Mouse (Mus musculus): Measurements from ENCODE around the gene Taf7l. TPM values are rescaled to one million over a fixed set of nuclear protein-coding genes. Genes with fewer than 3 reads are reported as not detected.

Gene Taf7l
- polyA plus RNA-seq (2016; fragmentation: Nextera tagmentation; extraction: Ambion mirVana) = 0.26 and 0.42 TPM in 2 replicates

DNA sequence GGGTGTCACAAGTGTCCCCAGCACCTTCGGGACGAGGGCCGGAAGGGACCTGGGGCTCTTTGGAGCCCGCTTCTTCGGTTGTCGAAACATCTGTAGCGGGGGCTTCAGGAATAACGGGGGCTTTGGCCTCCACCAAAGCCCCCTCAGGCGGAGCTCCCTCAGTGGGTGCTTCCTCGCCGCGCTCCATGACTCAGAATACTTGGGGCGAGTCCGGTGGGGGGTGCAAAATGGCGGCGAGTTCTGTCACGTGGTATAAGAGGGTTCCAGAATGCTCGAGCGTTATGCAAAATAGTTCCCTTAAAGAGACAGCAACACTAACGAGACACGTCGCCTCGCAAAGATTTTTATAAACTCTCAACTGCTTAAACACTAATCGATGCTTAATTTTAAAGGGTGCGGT, at the start of gene Taf7l:
TSS of gene Taf7l (minus strand) at position 201 of the 400 bp plus-strand sequence.
- ATAC-seq (ENCODE audit: insufficient number of reproducible peaks, insufficient read depth, low FRiP score, low TSS enrichment, low read depth) = no peak
- no peak within 1 kb of the TSS for H3K9ac ChIP-seq (replicated peaks)
- no peaks in the 10 kb centered on the region for H3K27me3 ChIP-seq
- H3K4me3 ChIP-seq (replicated peaks) = no peak within 1 kb of the TSS
- peaks cover 19% of the 10 kb centered on the region for H3K9me3 ChIP-seq
- 0 out of 2 replicates have a peak within 1 kb of the TSS, but pooled peaks have one; percentile 24 for H3K4me2 ChIP-seq
- no peaks in the 10 kb centered on the region for H3K36me3 ChIP-seq
- no peak within 1 kb of the TSS for H3K27ac ChIP-seq
- WGBS = 86% methylated on average over 25 of the region's 25 CpGs
- H3K4me1 ChIP-seq (replicated peaks) = no peaks in the 10 kb centered on the region

DNA sequence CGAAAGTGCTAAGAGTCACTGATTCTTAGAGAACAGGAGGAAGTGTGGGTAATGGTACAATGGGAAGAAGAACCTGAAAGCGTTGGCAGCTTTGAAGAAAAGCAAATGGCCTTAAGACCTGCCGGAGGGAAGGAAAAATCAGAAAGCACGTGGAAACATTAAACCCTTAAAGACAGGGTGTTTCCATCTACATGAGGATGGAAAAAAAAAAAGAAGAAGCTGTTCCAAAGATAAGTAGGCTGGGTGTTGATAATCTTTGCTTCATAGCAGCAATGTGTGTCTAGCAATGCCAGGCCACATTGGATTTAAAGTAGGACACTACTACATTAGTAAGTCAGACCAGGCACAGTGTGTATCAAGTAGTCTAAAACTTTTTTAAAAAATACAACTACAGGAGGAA, 49.0 kb upstream of the Taf7l start:
- H3K4me3 ChIP-seq (replicated peaks) = no peak overlapping the region
- H3K4me2 ChIP-seq = no peak overlapping the region
- no peaks in the 10 kb centered on the region for H3K9me3 ChIP-seq
- 81% methylated on average over 4 of the region's 4 CpGs for WGBS
- no peak overlapping the region for H3K9ac ChIP-seq (replicated peaks)
- no peak for ATAC-seq (ENCODE audit: insufficient number of reproducible peaks, insufficient read depth, low FRiP score, low TSS enrichment, low read depth)
- no peaks in the 10 kb centered on the region for H3K36me3 ChIP-seq
- no peaks in the 10 kb centered on the region for H3K4me1 ChIP-seq (replicated peaks)
- H3K27me3 ChIP-seq = 0 out of 2 replicates have a peak, but pooled peaks cover 6% of the 10 kb centered on the region
- H3K27ac ChIP-seq = no peak overlapping the region

DNA sequence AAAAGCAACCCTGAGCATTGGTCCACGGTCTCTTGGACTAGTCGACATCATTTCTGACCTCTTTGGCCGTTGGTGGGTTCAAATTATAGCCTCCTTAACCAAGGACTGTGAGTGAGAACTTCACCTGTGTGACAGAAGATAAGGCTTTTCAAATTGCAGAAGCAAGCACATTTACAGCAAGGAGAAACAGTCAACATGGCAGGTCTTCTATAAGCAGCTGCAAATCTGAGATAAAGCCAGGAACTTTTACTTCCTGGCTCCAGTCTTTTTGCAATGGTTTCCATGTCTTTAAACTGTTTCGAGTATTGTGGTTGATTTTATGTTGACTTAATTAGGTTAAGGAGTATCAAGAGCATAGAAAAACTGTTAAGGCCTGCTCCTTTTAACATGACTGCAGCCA, 47.5 kb upstream of the Taf7l start:
- H3K27me3 ChIP-seq = 0 out of 2 replicates have a peak, but pooled peaks cover 3% of the 10 kb centered on the region
- no peaks in the 10 kb centered on the region for H3K9me3 ChIP-seq
- H3K4me3 ChIP-seq (replicated peaks) = no peak overlapping the region
- no peak overlapping the region for H3K9ac ChIP-seq (replicated peaks)
- H3K36me3 ChIP-seq = no peaks in the 10 kb centered on the region
- no peak overlapping the region for H3K4me2 ChIP-seq
- no peak overlapping the region for H3K27ac ChIP-seq
- 86% methylated on average over 4 of the region's 4 CpGs for WGBS
- no peaks in the 10 kb centered on the region for H3K4me1 ChIP-seq (replicated peaks)
- ATAC-seq (ENCODE audit: insufficient number of reproducible peaks, insufficient read depth, low FRiP score, low TSS enrichment, low read depth) = no peak

DNA sequence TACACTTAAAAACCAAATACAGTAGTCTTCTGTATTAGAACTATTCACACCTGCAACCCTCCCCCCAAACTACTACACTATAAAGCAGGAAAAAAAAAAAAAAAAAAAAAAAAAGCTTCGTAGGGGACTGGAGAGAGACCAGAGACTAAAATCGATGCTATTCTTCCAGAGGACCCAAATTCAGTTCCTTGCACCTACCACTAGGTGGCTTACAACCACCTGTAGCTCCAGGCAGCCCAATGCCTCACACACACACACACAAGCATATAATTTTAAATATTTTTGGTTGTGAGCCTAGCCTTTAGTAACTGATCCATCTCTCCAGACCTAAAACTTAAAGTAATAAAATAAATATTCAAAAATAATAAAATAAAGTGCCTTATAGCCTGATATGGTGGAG, 33.2 kb upstream of the Taf7l start:
- ATAC-seq (ENCODE audit: insufficient number of reproducible peaks, insufficient read depth, low FRiP score, low TSS enrichment, low read depth) = no peak
- H3K4me2 ChIP-seq = no peak overlapping the region
- H3K4me1 ChIP-seq (replicated peaks) = no peaks in the 10 kb centered on the region
- no peaks in the 10 kb centered on the region for H3K27me3 ChIP-seq
- WGBS = 38% methylated on average over 2 of the region's 2 CpGs
- H3K27ac ChIP-seq = no peak overlapping the region
- no peaks in the 10 kb centered on the region for H3K36me3 ChIP-seq
- no peaks in the 10 kb centered on the region for H3K9me3 ChIP-seq
- H3K9ac ChIP-seq (replicated peaks) = no peak overlapping the region
- H3K4me3 ChIP-seq (replicated peaks) = no peak overlapping the region

DNA sequence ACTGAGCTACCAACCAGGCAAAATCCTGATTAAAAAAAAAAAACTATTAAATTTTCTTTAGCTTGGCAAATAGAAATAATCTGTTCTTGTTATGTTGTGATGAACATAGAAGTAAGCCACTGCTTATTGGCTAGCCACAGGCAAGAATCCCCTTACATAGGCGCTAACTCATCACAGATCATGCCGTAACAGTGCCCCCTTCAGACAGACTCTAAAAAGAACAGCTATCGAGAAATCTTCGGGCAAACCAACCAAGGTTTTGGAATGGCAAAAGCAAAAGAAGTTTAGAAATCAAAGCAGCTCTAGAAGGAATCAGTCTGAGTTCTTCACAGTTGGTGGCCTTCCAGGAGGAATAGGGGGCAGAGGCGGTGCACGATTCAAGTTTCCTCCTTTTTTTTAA, 31.7 kb upstream of the Taf7l start:
- no peak overlapping the region for H3K27ac ChIP-seq
- H3K4me1 ChIP-seq (replicated peaks) = no peaks in the 10 kb centered on the region
- 71% methylated on average over 6 of the region's 6 CpGs for WGBS
- no peak overlapping the region for H3K4me2 ChIP-seq
- no peaks in the 10 kb centered on the region for H3K9me3 ChIP-seq
- no peak overlapping the region for H3K9ac ChIP-seq (replicated peaks)
- ATAC-seq (ENCODE audit: insufficient number of reproducible peaks, insufficient read depth, low FRiP score, low TSS enrichment, low read depth) = no peak
- H3K4me3 ChIP-seq (replicated peaks) = no peak overlapping the region
- no peaks in the 10 kb centered on the region for H3K36me3 ChIP-seq
- no peaks in the 10 kb centered on the region for H3K27me3 ChIP-seq

DNA sequence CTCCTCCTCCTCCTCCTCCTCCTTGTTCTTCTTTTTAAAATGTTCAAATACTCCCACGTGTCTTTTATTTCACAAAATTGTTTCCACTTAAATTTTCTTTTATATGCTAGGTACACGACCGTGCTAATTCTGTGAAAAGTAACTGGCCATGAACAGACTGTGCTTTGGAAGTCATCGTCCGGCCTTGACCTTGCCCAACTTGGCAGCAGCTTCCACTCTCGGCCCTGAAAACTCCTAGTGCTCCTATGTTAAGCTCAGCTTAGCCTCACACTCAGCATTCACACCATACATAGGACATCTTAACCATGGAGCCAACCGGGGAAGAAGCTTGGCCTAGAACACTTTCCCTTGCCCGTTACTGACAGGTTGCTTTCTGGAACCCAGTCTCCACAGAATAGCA, 24.4 kb upstream of the Taf7l start:
- Histone ChIP-seq H3K4me1 (replicated peaks) (no peaks in the 10 kb centered on the region), H3K36me3 (no peaks in the 10 kb centered on the region), H3K4me2 (no peak overlapping the region), H3K27me3 (no peaks in the 10 kb centered on the region), H3K9ac (replicated peaks) (no peak overlapping the region), H3K27ac (no peak overlapping the region), H3K4me3 (replicated peaks) (no peak overlapping the region), H3K9me3 (no peaks in the 10 kb centered on the region)
- ATAC-seq (ENCODE audit: insufficient number of reproducible peaks, insufficient read depth, low FRiP score, low TSS enrichment, low read depth) = no peak
- WGBS = 81% methylated on average over 8 of the region's 8 CpGs

DNA sequence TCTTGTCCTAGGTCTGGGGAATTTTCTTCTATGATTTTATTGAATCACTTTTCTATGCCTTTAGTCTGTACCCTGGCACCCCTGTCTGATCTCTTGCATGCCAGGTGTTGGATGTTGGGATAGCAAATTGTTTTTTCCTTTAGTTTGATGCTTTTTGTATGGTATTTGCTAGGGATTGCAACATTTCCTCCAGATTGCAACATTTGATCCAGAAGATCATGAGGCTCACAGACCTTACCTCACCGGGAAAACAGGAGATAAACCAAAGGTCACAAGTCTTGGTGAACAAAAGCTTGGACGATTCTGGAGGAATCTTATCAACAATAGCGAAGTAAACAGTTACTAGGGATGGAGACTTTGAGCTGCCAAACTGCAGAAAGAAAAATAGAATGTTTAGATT, 5.4 kb upstream of the Taf7l start:
- no peaks in the 10 kb centered on the region for H3K36me3 ChIP-seq
- no peak overlapping the region for H3K4me2 ChIP-seq
- H3K27ac ChIP-seq = no peak overlapping the region
- ATAC-seq (ENCODE audit: insufficient number of reproducible peaks, insufficient read depth, low FRiP score, low TSS enrichment, low read depth) = no peak
- WGBS = 65% methylated on average over 3 of the region's 3 CpGs
- no peaks in the 10 kb centered on the region for H3K9me3 ChIP-seq
- no peaks in the 10 kb centered on the region for H3K4me1 ChIP-seq (replicated peaks)
- H3K27me3 ChIP-seq = no peaks in the 10 kb centered on the region
- H3K9ac ChIP-seq (replicated peaks) = no peak overlapping the region
- H3K4me3 ChIP-seq (replicated peaks) = no peak overlapping the region

DNA sequence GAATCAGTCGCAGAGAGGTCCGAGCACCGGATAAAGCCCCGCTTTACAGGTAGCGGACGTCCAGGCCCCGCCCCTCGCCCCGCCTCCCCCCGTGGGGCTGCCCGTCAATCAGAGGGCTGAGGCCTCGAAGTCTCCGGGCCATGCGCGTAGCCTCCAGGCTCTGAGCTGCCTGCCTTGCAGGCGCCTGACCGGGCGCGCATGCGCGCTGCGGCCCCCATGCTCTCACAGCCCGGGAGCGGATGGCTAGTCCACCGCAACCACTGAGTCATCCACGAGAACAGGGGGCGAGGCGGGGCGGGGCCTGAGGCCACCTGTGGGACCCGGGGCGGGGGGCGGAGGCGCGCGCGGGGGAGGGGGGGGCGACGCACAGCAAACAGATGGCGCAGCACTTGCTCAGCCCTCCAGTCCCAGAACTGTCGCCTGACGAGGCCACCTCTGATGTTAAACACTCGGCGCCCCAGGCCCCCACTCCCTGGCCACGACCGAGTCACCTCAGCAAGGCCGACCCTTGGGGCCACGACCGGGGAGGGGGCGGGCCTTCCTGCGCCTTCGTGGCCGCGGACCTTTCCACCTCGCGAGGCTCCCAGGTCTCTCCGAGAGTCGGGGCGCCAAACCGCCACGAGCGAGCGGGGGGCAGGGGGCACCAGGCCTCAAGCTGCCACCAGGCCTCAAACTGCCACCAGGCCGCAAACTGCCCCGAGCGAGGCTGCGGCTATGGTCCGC, 1.1 kb downstream of the Taf7l start:
- peak overlapping the region; percentile 24; the same call in 1 of the 2 replicates for H3K4me2 ChIP-seq
- 72% methylated on average over 57 of the region's 67 CpGs for WGBS

DNA sequence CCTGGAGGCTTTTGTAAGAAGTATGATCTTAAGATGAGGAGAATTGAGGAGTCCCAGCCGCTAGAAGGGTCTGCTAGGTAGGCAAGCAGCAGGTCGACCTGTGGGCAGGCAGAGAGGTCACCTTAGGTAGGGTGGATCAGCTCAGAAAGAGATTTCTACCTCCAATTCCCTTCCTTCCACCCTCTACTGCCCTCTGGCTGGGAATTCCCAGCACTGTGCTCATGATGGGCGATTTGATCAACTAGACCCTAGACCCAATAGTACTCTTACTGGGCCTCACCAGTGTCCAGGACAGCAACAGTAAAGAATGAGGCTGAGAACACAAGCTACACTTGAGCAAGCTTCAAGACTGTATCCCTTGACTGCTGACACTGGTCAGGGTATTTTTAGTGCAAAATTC, 49.0 kb downstream of the Taf7l start:
- Histone ChIP-seq H3K4me2 (no peak overlapping the region), H3K4me3 (replicated peaks) (no peak overlapping the region), H3K4me1 (replicated peaks) (no peaks in the 10 kb centered on the region), H3K9ac (replicated peaks) (no peak overlapping the region), H3K27me3 (peaks cover 13% of the 10 kb centered on the region), H3K27ac (no peak overlapping the region), H3K36me3 (no peaks in the 10 kb centered on the region), H3K9me3 (no peaks in the 10 kb centered on the region)
- WGBS = 68% methylated on average over 3 of the region's 3 CpGs
- no peak for ATAC-seq (ENCODE audit: insufficient number of reproducible peaks, insufficient read depth, low FRiP score, low TSS enrichment, low read depth)

More for the DNA sequence above, 1.1 kb downstream of the Taf7l start:
- H3K27ac ChIP-seq = no peak overlapping the region
- peaks cover 19% of the 10 kb centered on the region for H3K9me3 ChIP-seq
- H3K27me3 ChIP-seq = no peaks in the 10 kb centered on the region
- H3K9ac ChIP-seq (replicated peaks) = no peak overlapping the region
- no peaks in the 10 kb centered on the region for H3K4me1 ChIP-seq (replicated peaks)
- no peaks in the 10 kb centered on the region for H3K36me3 ChIP-seq
- no peak overlapping the region for H3K4me3 ChIP-seq (replicated peaks)
- 0 out of 2 replicates have a peak, but pooled peaks have one; percentile 42 for ATAC-seq (ENCODE audit: insufficient number of reproducible peaks, insufficient read depth, low FRiP score, low TSS enrichment, low read depth)

DNA sequence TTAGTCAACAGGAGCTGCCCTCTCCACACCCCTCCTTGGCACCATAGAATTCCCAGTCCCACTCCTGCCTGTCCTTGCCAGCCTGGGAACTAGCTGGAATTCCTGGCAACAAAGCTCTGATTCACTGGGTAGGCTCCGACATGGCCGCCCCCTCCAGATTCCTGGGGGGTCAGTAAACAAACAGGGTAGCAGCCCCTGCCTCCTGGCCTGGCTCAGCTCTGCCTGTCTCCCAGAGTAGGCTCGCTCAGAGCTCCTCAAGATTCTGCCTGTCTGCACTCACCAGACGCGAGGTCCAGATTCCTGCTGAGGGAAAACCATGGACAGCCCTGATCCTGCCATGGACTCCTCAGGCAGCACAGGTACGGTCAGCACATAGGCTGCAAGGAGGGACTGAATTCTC, 49.5 kb downstream of the Taf7l start:
- Histone ChIP-seq H3K4me2 (no peak overlapping the region), H3K9me3 (no peaks in the 10 kb centered on the region), H3K27ac (no peak overlapping the region), H3K4me3 (replicated peaks) (no peak overlapping the region), H3K36me3 (no peaks in the 10 kb centered on the region), H3K4me1 (replicated peaks) (no peaks in the 10 kb centered on the region), H3K9ac (replicated peaks) (no peak overlapping the region), H3K27me3 (peaks cover 13% of the 10 kb centered on the region)
- no peak for ATAC-seq (ENCODE audit: insufficient number of reproducible peaks, insufficient read depth, low FRiP score, low TSS enrichment, low read depth)
- 59% methylated on average over 6 of the region's 6 CpGs for WGBS

DNA sequence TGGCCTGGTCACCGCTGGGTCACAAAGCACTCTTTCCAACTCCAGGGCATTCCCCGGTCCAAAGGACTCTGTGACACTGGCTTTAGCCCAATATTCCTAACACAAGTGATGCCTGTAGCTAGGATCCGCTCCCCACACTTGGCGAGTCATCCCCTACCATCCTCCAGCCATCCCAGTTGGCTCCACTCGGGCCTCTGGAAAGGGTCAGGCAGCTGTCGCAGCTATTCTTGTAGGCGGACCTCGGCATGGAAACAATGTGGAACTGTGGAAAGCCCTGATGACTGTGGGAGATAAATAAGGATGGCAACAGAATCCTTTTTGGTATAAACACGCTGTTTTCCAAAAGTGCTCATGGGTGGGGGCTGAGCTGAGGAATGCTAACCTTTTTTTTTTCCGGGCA, 50.5 kb downstream of the Taf7l start:
- no peak overlapping the region for H3K9ac ChIP-seq (replicated peaks)
- H3K9me3 ChIP-seq = no peaks in the 10 kb centered on the region
- no peaks in the 10 kb centered on the region for H3K36me3 ChIP-seq
- H3K27ac ChIP-seq = no peak overlapping the region
- H3K27me3 ChIP-seq = peaks cover 13% of the 10 kb centered on the region
- H3K4me2 ChIP-seq = no peak overlapping the region
- WGBS = 86% methylated on average over 10 of the region's 10 CpGs
- ATAC-seq (ENCODE audit: insufficient number of reproducible peaks, insufficient read depth, low FRiP score, low TSS enrichment, low read depth) = no peak
- no peak overlapping the region for H3K4me3 ChIP-seq (replicated peaks)
- H3K4me1 ChIP-seq (replicated peaks) = no peaks in the 10 kb centered on the region

DNA sequence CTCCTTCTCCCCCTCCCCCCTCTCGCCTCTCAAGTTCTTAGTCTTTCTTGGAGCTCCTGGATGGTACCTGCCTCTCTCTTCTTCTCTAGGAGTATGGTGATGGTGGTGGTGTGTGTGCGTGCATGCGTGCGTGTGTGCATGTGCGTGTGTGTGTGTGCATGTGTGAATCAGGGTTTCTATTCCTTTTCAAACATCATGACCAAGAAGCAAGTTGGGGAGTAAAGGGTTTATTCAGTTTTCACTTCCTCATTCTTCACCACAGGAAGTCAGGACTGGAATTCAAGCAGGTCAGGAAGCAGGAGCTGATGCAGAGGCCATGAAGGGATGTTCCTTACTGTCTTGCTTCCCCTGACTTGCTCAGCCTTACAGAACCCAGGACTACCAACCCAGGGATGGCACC, 52.0 kb downstream of the Taf7l start:
- no peak for ATAC-seq (ENCODE audit: insufficient number of reproducible peaks, insufficient read depth, low FRiP score, low TSS enrichment, low read depth)
- no peaks in the 10 kb centered on the region for H3K9me3 ChIP-seq
- H3K9ac ChIP-seq (replicated peaks) = no peak overlapping the region
- H3K36me3 ChIP-seq = no peaks in the 10 kb centered on the region
- H3K4me1 ChIP-seq (replicated peaks) = no peaks in the 10 kb centered on the region
- no peak overlapping the region for H3K27ac ChIP-seq
- peaks cover 13% of the 10 kb centered on the region for H3K27me3 ChIP-seq
- H3K4me2 ChIP-seq = no peak overlapping the region
- WGBS = 88% methylated on average over 5 of the region's 5 CpGs
- no peak overlapping the region for H3K4me3 ChIP-seq (replicated peaks)
